Mouse (Mus musculus) fibroblast of lung, adult 2 months (primary cell): ENCODE results near the gene Top1.

Experiments
- DNase-seq: peaks from one replicate; pipeline ENCODE4 v3.0.0-alpha.2; 2011; ENCODE audit warnings: low read depth

Top1 gene

GRCm38 (mm10) chr2:160645614-160646137 lies at the start of gene Top1:
TSS of gene Top1 (plus strand) at chr2:160645888.
- peak; percentile 99 for DNase-seq

GRCm38 (mm10) chr2:160597582-160598281 lies 48.0 kb upstream of the Top1 start:
- no peak for DNase-seq

GRCm38 (mm10) chr2:160601805-160602204 lies 43.9 kb upstream of the Top1 start:
- DNase-seq, result no peak

- DNase-seq, result no peak
Measured at GRCm38 (mm10) chr2:160603154-160603933, 42.3 kb upstream of the Top1 start.

GRCm38 (mm10) chr2:160610012-160610411 lies 35.7 kb upstream of the Top1 start:
- no peak for DNase-seq

GRCm38 (mm10) chr2:160613186-160613919 lies 32.3 kb upstream of the Top1 start:
- DNase-seq, result no peak

- no peak for DNase-seq
Measured at GRCm38 (mm10) chr2:160617741-160618140, 27.9 kb upstream of the Top1 start.

- no peak for DNase-seq
Measured at GRCm38 (mm10) chr2:160618619-160619220, 27.0 kb upstream of the Top1 start.

GRCm38 (mm10) chr2:160619300-160619699 lies 26.4 kb upstream of the Top1 start:
- DNase-seq, result no peak

- peak; percentile 54 for DNase-seq
Measured at GRCm38 (mm10) chr2:160619831-160620230, 25.9 kb upstream of the Top1 start.

GRCm38 (mm10) chr2:160620279-160620963 lies 25.3 kb upstream of the Top1 start:
- peak; percentile 23 for DNase-seq

GRCm38 (mm10) chr2:160621001-160621448 lies 24.7 kb upstream of the Top1 start:
- DNase-seq, result peak; percentile 35

GRCm38 (mm10) chr2:160621661-160622211 lies 24.0 kb upstream of the Top1 start:
- DNase-seq, result peak; percentile 76

- DNase-seq, result no peak
Measured at GRCm38 (mm10) chr2:160622646-160623045, 23.0 kb upstream of the Top1 start.

GRCm38 (mm10) chr2:160623745-160624144 lies 21.9 kb upstream of the Top1 start:
- no peak for DNase-seq

- no peak for DNase-seq
Measured at GRCm38 (mm10) chr2:160627207-160628025, 18.3 kb upstream of the Top1 start.

GRCm38 (mm10) chr2:160628055-160628454 lies 17.6 kb upstream of the Top1 start:
- DNase-seq, result no peak

- DNase-seq, result no peak
Measured at GRCm38 (mm10) chr2:160628666-160629527, 16.8 kb upstream of the Top1 start.

GRCm38 (mm10) chr2:160629528-160629830 lies 16.2 kb upstream of the Top1 start:
- DNase-seq, result no peak
